Mouse (Mus musculus): ENCODE measurements around the gene Podnl1.

The Podnl1 gene

DNA sequence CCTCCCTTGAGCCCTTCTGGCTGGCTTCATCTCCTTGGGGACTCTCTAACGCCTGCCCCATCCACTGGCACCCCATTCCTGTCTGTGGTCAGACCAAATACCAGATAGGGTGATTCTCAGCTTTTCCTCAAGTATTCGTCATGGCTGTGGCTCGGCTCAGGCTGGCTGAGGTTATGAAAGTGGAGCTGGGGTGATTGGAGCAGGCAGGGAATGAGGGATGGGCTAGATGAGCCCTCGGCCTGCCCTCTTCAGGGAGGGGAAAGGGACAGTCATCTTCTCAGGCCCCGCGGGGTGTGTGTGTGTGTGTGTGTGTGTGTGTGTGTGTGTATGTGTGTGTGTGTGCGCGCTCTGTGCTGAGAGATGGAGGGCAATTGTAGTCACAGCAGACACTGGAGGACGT is at the start of gene Podnl1:
Gene Podnl1 (plus strand): TSS at position 334 of the 400 bp plus-strand sequence.
- DNase-seq (ENCODE audit: low spot score in 2 of 2), result no peak

DNA sequence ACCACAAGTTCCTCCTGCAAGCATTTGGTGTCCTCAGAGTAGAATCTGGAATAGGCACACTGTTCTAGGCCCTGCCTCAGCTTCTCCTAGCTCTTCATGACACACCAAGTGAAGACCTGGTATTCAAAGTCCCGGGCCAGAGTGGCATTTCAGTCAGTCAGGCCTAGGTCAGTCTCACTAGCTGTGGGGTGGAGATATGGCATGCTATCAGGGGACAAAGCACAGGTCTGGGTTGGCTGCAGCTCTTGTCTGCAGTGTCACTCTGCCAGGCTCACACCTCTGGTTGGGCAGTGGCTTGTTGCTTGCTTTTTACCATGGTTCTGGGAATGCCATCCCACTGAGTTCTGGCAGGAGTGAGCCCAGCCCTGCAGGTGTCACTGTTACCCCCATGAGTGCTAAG is 49.4 kb upstream of the Podnl1 start:
- no peak for DNase-seq (ENCODE audit: low spot score in 2 of 2)

DNA sequence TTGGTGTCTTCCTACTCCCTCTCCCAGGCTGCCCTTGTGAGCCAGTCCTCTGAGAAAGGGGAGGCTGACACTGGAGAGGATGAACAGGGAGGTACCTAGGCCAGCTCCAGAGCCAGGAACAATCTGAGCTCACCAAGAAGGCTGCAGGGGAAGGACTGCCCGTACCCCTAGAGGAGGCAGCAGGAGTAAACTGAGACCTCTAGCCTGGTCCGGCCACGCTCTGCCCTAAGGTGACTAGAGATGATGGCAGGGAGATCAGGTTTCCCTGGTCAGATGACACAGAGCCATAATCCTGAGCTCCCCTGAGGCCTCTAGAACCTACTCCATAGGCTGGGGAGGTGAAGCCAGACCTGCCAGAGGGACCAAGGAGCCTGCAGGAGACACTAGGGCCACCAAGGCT is 48.9 kb upstream of the Podnl1 start:
- DNase-seq (ENCODE audit: low spot score in 2 of 2), result no peak

DNA sequence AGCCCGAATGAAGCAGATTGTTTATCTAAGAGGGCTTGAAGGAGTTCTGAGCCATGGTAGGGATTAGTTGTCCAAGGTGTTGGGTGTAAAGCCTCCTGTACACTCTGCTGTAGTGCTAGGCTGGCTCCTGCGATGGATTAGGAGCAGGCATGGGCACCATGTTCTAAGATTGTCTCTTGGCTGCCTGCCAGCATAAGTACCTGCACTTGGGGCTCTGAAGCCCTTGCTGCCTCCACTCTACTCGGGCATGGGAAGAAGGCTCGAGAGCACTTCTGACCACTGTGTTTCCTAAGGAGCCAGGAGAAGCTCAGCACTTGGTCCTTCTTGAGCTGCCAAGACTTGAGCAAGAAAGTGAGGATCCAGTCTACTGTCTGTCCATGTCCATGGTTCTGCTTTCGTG is 46.6 kb upstream of the Podnl1 start:
- DNase-seq (ENCODE audit: low spot score in 2 of 2), result no peak

DNA sequence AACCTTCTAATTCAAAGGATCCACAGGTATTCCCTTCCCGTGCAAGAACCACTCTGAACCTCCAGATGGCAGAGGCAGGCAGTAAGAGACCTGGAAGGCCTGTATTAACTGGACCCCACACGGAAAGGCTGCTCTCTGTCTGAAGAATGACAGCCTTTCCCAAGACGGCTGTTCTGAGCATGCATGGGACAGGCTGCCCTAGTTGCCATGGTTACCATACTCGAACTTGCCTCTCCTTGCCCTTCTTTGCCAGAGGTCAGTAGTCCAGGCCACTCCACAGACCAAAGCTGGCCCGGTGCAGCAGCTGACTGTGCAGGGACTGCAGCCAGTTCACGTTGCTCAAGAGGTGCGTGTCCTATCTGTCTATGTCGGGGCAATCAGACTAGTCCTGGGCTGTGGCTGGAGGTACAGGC is 42.0 kb upstream of the Podnl1 start:
- DNase-seq (ENCODE audit: low spot score in 2 of 2), result peak in 1 of 2 experiments; percentile 50

DNA sequence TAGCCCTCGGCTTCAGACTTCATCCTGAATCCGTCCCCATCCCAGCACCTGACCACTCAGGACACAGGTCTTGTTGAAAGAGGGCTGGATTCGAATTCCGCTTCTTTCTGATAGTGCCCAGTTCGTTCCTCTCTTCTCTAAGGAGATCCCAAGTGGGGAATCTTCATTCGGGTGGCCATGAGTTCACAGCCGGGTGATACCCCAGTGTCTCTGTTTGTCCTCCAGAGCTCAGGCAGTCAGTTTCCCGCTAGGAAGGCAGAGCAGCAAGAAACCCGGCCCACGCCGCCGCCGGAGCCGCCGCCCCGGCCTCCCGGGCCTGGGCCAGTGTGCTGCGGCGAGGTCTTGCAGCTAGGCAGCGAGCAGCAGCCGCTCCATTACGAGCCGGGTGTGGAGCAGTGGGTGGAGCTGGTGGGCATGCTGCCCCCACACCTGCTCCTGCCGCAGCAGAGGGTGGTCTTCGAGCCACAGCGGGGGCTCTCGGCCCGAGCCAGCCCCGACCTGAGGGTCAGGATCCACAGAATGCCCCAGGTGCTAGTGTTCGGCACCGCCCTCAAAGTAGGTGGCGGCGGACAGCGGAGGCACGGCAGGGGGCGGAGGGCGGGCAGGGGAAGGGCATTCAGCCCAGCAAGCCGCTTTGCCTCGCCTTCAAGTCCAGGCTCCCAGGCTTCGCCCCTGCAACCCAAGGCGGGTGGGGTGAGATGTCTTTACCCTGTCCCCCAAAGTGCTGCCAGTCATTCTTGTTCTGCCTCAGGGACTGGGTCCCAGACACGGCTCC is 41.3 kb upstream of the Podnl1 start:
- no peak for DNase-seq (ENCODE audit: low spot score in 2 of 2)

DNA sequence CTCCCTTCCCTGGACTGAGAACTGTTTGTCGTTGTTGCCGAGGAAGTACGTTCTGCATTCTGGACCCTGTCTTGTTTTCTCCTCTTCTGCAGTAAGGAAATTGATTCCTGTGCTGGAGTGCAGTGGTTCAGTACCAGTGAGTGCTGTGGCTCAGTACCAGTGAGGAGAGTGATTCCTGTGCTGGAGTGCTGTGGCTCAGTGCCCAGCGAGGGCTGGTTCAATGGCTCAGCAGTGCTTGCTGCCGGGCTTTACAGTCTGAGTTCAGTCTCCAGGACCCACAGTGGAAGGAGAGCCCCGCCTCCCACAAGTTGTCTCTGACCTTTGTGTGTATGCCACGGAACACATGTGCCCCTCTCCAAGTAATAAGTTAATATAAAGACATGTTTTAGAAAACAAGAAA is 38.6 kb upstream of the Podnl1 start:
- DNase-seq (ENCODE audit: low spot score in 2 of 2), result no peak

DNA sequence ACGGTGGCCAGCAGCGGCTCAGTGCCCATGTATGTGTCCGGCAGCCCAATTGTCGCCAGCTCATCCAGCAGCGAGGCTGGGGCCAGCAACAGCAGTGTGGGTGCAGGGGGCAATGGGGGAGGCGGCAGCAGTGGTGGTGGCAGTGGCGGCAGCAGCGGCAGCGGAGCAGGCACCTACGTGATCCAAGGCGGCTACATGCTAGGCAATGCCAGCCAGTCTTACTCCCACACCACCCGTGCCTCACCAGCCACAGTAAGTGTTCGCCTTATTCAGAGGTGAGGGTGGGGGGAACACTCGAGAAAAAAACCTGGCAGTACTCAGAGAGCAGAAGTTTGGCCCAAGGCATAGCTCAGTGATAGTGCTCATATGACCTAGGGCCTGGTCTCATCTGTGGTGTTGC is 38.0 kb upstream of the Podnl1 start:
- no peak for DNase-seq (ENCODE audit: low spot score in 2 of 2)

DNA sequence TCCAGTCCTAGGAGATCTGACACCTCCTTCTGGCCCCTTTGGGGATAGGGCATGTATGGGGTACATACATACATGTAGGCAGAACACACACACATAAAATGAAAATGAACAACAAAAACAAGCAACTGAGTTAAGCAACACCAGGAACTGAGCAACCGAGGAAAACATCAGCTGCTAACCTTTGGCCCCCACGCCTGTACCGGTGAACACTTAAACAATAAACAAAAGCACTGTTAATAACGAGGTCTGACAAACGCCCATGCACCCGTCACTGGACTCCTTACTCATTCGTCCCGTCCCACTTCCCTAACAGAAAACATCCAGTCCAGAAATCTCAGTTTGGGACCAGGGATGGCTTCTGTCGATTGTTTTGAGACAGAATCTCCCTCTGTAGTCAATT is 36.5 kb upstream of the Podnl1 start:
- DNase-seq (ENCODE audit: low spot score in 2 of 2), result no peak

DNA sequence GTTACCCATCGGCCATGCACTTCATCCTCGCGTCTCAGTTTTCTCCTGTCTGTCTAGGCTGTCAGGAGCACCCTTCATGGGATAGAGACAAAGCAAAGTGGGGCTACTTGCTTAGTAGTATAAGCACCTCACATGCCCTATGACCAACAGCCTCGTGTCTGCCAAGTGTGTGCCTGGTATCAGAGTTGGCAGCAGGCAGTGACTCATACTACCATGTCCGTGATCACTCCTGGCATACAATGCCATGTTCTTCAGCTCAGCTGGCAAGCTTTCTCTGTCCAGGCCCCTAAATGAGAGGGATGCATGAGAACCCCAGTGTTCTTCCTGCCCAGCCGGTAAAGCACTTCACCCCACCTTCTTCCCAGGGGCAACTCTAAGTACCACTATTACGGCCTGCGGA is 35.2 kb upstream of the Podnl1 start:
- no peak for DNase-seq (ENCODE audit: low spot score in 2 of 2)

DNA sequence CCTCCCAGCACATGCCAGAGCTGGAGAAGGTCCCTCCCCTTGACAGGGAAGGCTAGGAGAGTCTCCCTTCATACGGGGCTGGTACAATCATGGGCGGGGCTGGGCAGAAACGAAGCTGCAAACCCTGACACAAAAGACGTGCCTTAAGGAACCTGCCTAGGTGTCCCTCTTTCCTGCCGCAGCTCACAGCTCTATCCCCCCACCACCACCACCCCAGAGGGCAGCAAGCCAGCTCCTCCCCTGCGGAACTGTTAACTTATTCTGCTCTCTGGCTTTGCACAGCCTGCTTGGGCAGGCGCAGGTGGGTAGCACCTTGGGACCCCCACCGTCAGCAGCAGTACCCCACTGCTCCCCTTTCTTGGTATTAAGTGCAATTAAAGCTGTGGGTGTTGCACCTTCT is 29.7 kb upstream of the Podnl1 start:
- no peak for DNase-seq (ENCODE audit: low spot score in 2 of 2)

DNA sequence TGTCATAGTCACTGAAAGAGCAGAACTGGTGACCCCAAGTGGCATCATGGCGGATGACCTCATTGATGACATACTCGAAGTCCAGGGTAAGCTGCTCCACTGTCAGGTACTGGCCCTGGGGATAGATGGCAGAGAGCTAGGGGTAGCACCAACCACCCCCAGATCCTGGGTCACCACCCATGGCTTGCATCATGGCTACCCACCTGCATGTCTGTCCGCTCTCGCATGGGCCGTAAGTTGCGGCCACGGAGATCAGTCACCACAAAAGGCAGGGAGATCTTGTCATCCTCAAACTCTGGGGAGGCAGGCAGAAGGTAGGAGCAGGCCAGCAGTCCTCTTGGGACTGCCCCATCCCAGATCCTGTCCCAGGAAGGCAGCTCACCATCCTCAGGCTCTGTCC is 27.4 kb upstream of the Podnl1 start:
- no peak for DNase-seq (ENCODE audit: low spot score in 2 of 2)

DNA sequence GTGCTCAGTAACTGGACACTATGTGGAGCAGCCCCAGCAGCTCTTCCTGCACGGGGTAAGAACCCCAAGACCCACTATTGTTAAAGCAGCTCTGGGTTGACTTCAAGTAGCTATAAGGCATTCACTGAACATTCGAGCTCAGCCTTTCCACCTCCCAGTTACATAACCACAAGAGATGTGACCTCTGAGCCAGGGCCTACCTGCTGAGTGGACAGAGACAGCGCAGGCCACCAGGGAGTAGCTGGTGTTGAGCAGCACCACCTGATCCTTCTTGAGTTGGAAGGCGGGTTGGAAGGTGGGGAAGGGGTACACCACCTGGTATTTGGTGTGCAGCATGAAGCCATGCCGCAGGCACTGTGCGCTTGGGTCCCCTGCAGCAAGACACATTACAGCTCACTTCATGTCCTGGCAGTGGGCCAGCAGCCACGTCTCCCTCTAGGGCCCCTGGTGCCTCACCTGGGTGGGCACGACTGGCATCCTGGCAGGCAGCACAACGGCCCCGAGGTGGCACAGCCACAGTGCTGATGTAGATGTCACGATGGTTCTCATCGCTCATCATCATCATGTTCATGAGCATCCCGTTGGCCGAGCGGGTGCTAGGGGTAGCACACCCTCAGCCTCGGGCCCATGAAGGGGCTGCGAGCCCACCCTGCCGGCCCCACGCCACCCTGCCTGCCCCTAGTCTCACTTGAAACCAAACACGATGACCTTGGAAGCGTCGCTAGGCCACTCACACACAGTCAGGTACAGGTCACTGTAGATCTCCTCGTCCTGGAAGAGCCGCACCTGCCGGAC is 24.1 kb upstream of the Podnl1 start:
- no peak for DNase-seq (ENCODE audit: low spot score in 2 of 2)

DNA sequence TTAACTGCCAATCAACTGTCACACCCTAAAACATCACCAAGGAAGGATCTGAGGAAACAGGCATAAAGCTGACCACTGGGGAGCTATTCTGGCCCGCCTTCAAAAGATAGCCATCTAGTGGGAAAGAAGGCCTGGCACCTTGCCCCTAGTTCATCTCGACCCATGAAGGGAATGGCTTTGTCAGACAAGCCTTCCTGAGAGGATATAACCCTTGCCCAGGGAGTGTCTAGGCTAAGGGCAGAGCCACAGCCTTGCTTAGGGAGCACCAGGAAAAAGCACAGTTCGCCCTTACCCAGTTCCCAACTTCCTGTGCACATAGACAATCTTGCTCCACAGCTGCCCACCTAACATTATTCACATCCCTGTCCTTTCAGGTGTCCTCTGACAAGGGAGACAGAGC is 22.2 kb upstream of the Podnl1 start:
- no peak for DNase-seq (ENCODE audit: low spot score in 2 of 2)

DNA sequence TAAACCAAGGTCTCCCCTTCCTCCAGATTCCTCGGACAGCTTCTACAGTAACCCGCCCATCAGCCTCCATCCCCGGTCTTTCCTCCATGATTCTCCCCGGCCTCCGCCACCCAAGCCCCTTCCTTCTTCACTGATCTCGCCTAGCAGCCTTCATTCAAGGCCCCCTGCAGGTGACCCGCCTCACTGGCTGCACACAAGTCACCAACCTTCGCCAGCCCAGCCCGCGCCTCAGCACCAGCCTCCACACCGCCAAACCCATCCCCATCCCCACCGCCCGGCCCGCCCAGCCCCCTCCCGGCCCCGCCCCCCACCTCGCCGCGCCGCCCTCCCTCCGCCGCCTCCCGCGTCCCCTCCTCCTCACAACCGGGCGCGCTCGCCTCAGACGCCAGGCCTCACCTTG is 21.6 kb upstream of the Podnl1 start:
- DNase-seq (ENCODE audit: low spot score in 2 of 2), result peak in 1 of 2 experiments; percentile 38

DNA sequence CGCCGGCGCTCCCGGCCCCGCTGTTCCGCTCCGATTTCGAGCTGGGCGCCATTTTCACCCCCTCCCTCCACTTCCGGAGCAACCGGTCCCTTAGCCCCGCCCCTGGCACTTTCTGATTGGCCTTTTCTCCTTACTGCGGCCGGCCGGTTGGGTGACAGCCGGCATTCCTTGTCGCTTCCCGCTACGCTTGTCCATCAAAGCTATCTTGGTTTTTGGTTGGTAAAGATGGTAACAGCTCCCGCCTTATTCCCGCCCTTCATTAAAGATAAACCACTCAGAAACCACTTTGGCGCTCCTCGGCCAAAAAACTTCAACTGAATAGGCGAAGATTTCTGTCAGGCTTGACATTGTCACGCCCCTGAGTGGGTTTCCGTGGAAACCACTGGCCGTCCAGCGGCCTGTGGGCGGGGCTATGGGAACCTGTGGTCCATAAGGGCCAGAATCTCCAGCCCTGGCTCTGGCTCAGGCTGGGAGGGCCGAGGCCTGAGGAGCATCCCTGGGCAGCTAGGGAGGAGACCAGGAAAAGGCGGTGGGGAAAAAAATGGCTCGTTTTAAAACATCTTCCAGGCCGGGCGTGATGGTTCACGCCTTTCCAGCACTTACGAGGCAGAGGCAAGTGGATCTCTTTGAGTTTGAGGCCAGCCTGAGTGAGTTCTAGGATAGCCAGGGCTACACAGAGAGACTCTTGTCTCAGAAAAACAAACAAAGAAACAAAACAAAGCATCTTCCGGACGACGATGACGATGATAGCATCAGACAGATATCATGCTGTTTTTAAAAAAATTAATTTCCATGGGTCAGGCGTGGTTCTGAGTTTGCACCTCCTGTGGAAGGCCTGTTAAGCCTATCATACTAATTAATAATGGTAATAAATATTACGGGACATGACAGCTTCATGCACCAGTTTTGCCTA is 20.8 kb upstream of the Podnl1 start, which contains the start of gene Dcaf15:
Gene Dcaf15 (minus strand): TSS at position 72 of the 913 bp plus-strand sequence.
- peak; percentile 96 for DNase-seq (ENCODE audit: low spot score in 2 of 2)

DNA sequence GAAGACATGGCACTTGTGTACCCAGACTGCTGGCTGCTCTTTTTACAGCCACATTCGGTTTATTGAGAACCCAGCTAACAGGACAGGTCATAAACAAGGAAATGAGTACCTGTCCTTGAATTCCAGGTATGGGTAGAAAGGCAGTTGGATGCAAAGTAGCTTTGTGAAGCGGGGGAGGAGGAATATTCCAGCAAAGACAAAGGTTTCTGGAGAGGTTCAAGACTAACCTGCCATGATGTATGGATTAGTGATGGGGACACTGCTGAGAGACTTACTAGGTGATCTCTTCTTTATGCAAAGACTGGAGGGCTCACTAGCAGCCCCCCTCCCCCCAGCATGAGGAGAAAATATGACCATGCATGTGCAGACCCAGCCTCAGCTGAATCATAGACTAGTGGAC is 20.1 kb upstream of the Podnl1 start:
- DNase-seq (ENCODE audit: low spot score in 2 of 2), result no peak

DNA sequence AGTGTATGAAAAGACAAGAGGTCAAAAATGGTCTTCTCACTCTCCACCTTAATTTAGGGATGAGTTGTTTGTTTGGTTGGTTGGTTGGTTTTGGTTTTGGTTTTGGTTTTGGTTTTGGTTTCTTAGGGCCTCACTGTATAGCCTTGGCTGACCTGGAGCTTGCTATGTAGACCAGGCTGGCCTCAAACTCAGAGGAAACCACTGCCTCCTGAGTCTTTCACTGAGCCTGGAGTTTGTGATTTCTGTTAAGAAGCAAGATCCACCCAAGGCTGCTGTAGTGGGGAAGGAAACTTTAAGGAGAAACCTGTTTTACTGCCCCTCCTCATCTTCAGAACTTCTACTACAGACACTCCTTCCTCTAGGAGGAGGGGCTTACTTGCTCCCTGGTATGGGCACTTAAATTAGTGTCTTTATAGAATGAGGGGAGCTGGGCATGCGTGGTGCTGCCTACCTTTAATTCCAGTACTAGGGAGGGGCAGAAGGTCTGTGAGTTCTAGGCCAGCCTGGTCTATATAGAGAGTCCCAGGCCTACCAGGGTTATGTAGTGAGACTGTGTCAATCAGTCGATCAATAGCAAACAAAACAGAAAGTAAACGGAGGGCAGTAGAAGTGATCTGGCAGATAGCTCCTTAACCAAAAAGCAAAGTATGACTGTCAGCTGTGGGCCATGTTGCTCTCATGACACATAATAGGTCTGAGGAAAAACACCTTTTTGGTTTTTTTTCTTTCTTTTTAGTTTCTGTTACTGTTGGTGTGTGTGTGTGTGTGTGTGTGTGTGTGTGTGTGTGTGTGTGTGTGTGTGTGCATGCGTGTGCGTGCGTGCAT is 19.4 kb upstream of the Podnl1 start:
- no peak for DNase-seq (ENCODE audit: low spot score in 2 of 2)

DNA sequence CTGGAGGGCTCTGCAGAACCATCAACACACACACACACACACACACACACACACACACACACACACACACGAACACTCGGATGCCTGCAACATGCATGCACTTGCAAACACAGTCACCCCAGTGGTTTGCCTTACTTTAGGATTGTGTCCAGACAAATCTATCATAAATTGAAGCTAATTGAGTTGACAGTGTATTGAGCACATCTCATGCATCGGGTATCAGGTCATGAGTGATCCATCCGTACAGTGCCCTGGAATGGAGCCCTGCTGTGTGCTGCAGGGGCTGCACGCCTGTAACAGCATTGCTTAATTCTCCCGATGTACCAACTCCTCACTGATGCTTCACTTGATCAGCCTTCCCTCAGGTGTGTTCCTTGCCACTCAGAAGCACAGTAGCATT is 10.1 kb upstream of the Podnl1 start:
- DNase-seq (ENCODE audit: low spot score in 2 of 2), result no peak

DNA sequence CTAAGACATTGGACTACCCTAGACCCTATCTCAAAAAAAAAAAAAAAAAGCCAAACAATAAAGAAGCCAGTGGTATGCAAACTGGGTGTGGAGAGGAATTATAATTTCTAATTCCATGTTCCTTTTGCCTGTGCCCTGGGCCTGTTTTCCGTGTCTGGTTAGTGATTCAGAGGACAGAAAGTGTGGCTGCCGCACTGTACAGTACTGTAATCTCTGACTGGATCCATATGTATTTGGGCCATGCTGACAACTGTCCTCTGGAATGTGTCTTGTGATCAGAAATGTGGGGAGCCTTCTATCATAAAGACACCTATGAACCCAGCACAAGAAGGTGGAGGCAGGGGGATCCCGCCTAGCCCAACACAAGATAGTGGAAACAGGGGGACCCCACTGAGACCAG is 3.6 kb upstream of the Podnl1 start:
- DNase-seq (ENCODE audit: low spot score in 2 of 2), result no peak

DNA sequence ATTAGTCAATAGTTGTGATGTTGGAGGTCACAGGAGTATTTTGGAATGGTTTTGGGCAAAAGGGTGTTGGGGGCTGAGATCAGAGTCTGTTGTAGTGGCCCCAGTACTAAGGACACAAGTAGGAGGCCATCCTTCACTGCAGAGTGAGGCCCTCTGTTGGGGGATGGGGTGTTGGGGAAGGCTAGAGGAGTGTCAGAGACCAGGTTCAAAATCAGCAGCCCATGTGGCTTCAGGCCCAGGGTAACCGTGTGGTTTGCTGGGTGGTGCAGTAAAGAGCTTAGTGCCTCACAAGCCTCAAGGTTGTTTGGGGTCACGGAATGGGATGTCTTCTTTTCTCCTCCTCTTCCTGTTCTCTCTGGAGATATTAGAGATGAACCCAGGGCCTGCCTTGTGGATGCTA is 953 bp downstream of the Podnl1 start:
- DNase-seq (ENCODE audit: low spot score in 2 of 2), result no peak
